Mouse (Mus musculus): ENCODE measurements at regions not wholly inside any gene's neighbourhood (a gene's known extent, or its start where the extent isn't known, plus 50 kb on each side); places are given as distances from the start of the nearest gene placed in this dataset.

GRCm38 (mm10) chr4:84118284-84118919 is 556.7 kb downstream of the Bnc2 start:
- no peak overlapping the region for H3K9ac ChIP-seq (ENCODE audit: low read depth, low read length)
- no peaks in the 10 kb centered on the region for H3K36me3 ChIP-seq (ENCODE audit: control insufficient read depth, insufficient read depth, low read length)
- 93% methylated on average over 2 of the region's 2 CpGs for WGBS
- DNase-seq (ENCODE audit: low spot score) (no peak), ATAC-seq (ENCODE audit: low FRiP score) (no peak)
- no peaks in the 10 kb centered on the region for H3K9me3 ChIP-seq (ENCODE audit: control insufficient read depth, low read length)
- peaks cover 3% of the 10 kb centered on the region for H3K4me1 ChIP-seq (replicated peaks; ENCODE audit: control insufficient read depth, insufficient read depth, low read length)
- H3K27ac ChIP-seq (ENCODE audit: low read depth, low read length), result no peak overlapping the region
- no peak overlapping the region for H3K4me2 ChIP-seq (replicated peaks; ENCODE audit: low read depth, low read length)
- no peaks in the 10 kb centered on the region for H3K27me3 ChIP-seq (ENCODE audit: control insufficient read depth, insufficient read depth, low read length)
- H3K4me3 ChIP-seq (ENCODE audit: low read depth, low read length), result no peak overlapping the region

- Histone ChIP-seq H3K27ac (ENCODE audit: low read depth, low read length) (no peak overlapping the region), H3K4me3 (ENCODE audit: low read depth, low read length) (no peak overlapping the region), H3K9ac (ENCODE audit: low read depth, low read length) (no peak overlapping the region), H3K36me3 (ENCODE audit: control insufficient read depth, insufficient read depth, low read length) (no peaks in the 10 kb centered on the region), H3K9me3 (ENCODE audit: control insufficient read depth, low read length) (no peaks in the 10 kb centered on the region), H3K4me2 (replicated peaks; ENCODE audit: low read depth, low read length) (no peak overlapping the region), H3K4me1 (replicated peaks; ENCODE audit: control insufficient read depth, insufficient read depth, low read length) (peaks cover 3% of the 10 kb centered on the region), H3K27me3 (ENCODE audit: control insufficient read depth, insufficient read depth, low read length) (no peaks in the 10 kb centered on the region)
- DNase-seq (ENCODE audit: low spot score) (no peak), ATAC-seq (ENCODE audit: low FRiP score) (no peak)
- 30% methylated on average over 7 of the region's 7 CpGs for WGBS
Measured at GRCm38 (mm10) chr4:84119616-84120015, 555.5 kb downstream of the Bnc2 start.

GRCm38 (mm10) chr4:84120330-84120729 is 554.7 kb downstream of the Bnc2 start:
- WGBS, result 51% methylated on average over 7 of the region's 7 CpGs
- no peak for DNase-seq (ENCODE audit: low spot score)
- Histone ChIP-seq H3K9me3 (ENCODE audit: control insufficient read depth, low read length) (no peaks in the 10 kb centered on the region), H3K4me1 (replicated peaks; ENCODE audit: control insufficient read depth, insufficient read depth, low read length) (peaks cover 3% of the 10 kb centered on the region), H3K27ac (ENCODE audit: low read depth, low read length) (no peak overlapping the region), H3K36me3 (ENCODE audit: control insufficient read depth, insufficient read depth, low read length) (no peaks in the 10 kb centered on the region), H3K4me2 (replicated peaks; ENCODE audit: low read depth, low read length) (no peak overlapping the region), H3K9ac (ENCODE audit: low read depth, low read length) (no peak overlapping the region), H3K27me3 (ENCODE audit: control insufficient read depth, insufficient read depth, low read length) (no peaks in the 10 kb centered on the region), H3K4me3 (ENCODE audit: low read depth, low read length) (no peak overlapping the region)
- ATAC-seq (ENCODE audit: low FRiP score), result no peak; the same call in 1 of the 2 replicates

- Histone ChIP-seq H3K9me3 (ENCODE audit: control insufficient read depth, low read length) (no peaks in the 10 kb centered on the region), H3K4me3 (ENCODE audit: low read depth, low read length) (no peak overlapping the region), H3K27ac (ENCODE audit: low read depth, low read length) (no peak overlapping the region), H3K36me3 (ENCODE audit: control insufficient read depth, insufficient read depth, low read length) (no peaks in the 10 kb centered on the region), H3K9ac (ENCODE audit: low read depth, low read length) (no peak overlapping the region), H3K27me3 (ENCODE audit: control insufficient read depth, insufficient read depth, low read length) (no peaks in the 10 kb centered on the region), H3K4me1 (replicated peaks; ENCODE audit: control insufficient read depth, insufficient read depth, low read length) (peaks cover 3% of the 10 kb centered on the region), H3K4me2 (replicated peaks; ENCODE audit: low read depth, low read length) (no peak overlapping the region)
- WGBS, result 61% methylated on average over 10 of the region's 10 CpGs
- DNase-seq (ENCODE audit: low spot score) (no peak), ATAC-seq (ENCODE audit: low FRiP score) (no peak)
Measured at GRCm38 (mm10) chr4:84121442-84121841, 553.6 kb downstream of the Bnc2 start.

- H3K27me3 ChIP-seq (ENCODE audit: control insufficient read depth, insufficient read depth, low read length), result no peaks in the 10 kb centered on the region
- DNase-seq (ENCODE audit: low spot score) (no peak), ATAC-seq (ENCODE audit: low FRiP score) (no peak)
- H3K36me3 ChIP-seq (ENCODE audit: control insufficient read depth, insufficient read depth, low read length), result no peaks in the 10 kb centered on the region
- no peaks in the 10 kb centered on the region for H3K9me3 ChIP-seq (ENCODE audit: control insufficient read depth, low read length)
- no peak overlapping the region for H3K9ac ChIP-seq (ENCODE audit: low read depth, low read length)
- H3K4me1 ChIP-seq (replicated peaks; ENCODE audit: control insufficient read depth, insufficient read depth, low read length), result no peaks in the 10 kb centered on the region
- H3K4me3 ChIP-seq (ENCODE audit: low read depth, low read length), result no peak overlapping the region
- WGBS, result 68% methylated on average over 4 of the region's 4 CpGs
- H3K27ac ChIP-seq (ENCODE audit: low read depth, low read length), result no peak overlapping the region
- H3K4me2 ChIP-seq (replicated peaks; ENCODE audit: low read depth, low read length), result no peak overlapping the region
Measured at GRCm38 (mm10) chr4:84126400-84126799, 548.7 kb downstream of the Bnc2 start.

- no peak overlapping the region for H3K27ac ChIP-seq (ENCODE audit: low read depth, low read length)
- DNase-seq (ENCODE audit: low spot score), result no peak
- no peak for ATAC-seq (ENCODE audit: low FRiP score)
- no peak overlapping the region for H3K4me2 ChIP-seq (replicated peaks; ENCODE audit: low read depth, low read length)
- no peak overlapping the region for H3K9ac ChIP-seq (ENCODE audit: low read depth, low read length)
- no peaks in the 10 kb centered on the region for H3K9me3 ChIP-seq (ENCODE audit: control insufficient read depth, low read length)
- H3K4me3 ChIP-seq (ENCODE audit: low read depth, low read length), result no peak overlapping the region
- no peaks in the 10 kb centered on the region for H3K27me3 ChIP-seq (ENCODE audit: control insufficient read depth, insufficient read depth, low read length)
- H3K4me1 ChIP-seq (replicated peaks; ENCODE audit: control insufficient read depth, insufficient read depth, low read length), result no peaks in the 10 kb centered on the region
- WGBS, result 91% methylated on average over 2 of the region's 2 CpGs
- H3K36me3 ChIP-seq (ENCODE audit: control insufficient read depth, insufficient read depth, low read length), result no peaks in the 10 kb centered on the region
Measured at GRCm38 (mm10) chr4:84127380-84127779, 547.7 kb downstream of the Bnc2 start.

- Histone ChIP-seq H3K4me1 (replicated peaks; ENCODE audit: control insufficient read depth, insufficient read depth, low read length) (no peaks in the 10 kb centered on the region), H3K27ac (ENCODE audit: low read depth, low read length) (no peak overlapping the region), H3K4me2 (replicated peaks; ENCODE audit: low read depth, low read length) (no peak overlapping the region), H3K9me3 (ENCODE audit: control insufficient read depth, low read length) (no peaks in the 10 kb centered on the region), H3K9ac (ENCODE audit: low read depth, low read length) (no peak overlapping the region), H3K27me3 (ENCODE audit: control insufficient read depth, insufficient read depth, low read length) (no peaks in the 10 kb centered on the region), H3K4me3 (ENCODE audit: low read depth, low read length) (no peak overlapping the region), H3K36me3 (ENCODE audit: control insufficient read depth, insufficient read depth, low read length) (no peaks in the 10 kb centered on the region)
- ATAC-seq (ENCODE audit: low FRiP score) (no peak), DNase-seq (ENCODE audit: low spot score) (no peak)
- 72% methylated on average over 7 of the region's 7 CpGs for WGBS
Measured at GRCm38 (mm10) chr4:84130840-84131547, 544.1 kb downstream of the Bnc2 start.

- Histone ChIP-seq H3K27ac (ENCODE audit: low read depth, low read length) (no peak overlapping the region), H3K36me3 (ENCODE audit: control insufficient read depth, insufficient read depth, low read length) (no peaks in the 10 kb centered on the region), H3K4me2 (replicated peaks; ENCODE audit: low read depth, low read length) (no peak overlapping the region), H3K9ac (ENCODE audit: low read depth, low read length) (no peak overlapping the region), H3K4me1 (replicated peaks; ENCODE audit: control insufficient read depth, insufficient read depth, low read length) (no peaks in the 10 kb centered on the region), H3K9me3 (ENCODE audit: control insufficient read depth, low read length) (no peaks in the 10 kb centered on the region), H3K27me3 (ENCODE audit: control insufficient read depth, insufficient read depth, low read length) (no peaks in the 10 kb centered on the region), H3K4me3 (ENCODE audit: low read depth, low read length) (no peak overlapping the region)
- no peak for ATAC-seq (ENCODE audit: low FRiP score)
- DNase-seq (ENCODE audit: low spot score), result no peak
- WGBS, result 81% methylated on average over 10 of the region's 10 CpGs
Measured at GRCm38 (mm10) chr4:84135740-84136139, 539.3 kb downstream of the Bnc2 start.

All from hindbrain, embryonic 11.5 days (tissue).